Mouse (Mus musculus) fat pad, adult 2 months (tissue): ENCODE results near the gene Elp6.
"Not testable (repeated sequence)": the region's sequence is repeated elsewhere in the genome, so short reads cannot be mapped to it uniquely, and the experiment has no call there.

Experiments
- DNase-seq: peaks from one replicate; pipeline ENCODE4 v3.0.0-alpha.2; 2011; ENCODE audit warnings: low read depth, low spot score; ENCODE audit errors: extremely low read depth

The Elp6 gene

GRCm38 (mm10) chr9:110315904-110316303 lies 10.9 kb downstream of the Elp6 start:
- DNase-seq, result peak; percentile 89

- DNase-seq, result no peak
These were observed 11.5 kb downstream of the Elp6 start for GRCm38 (mm10) chr9:110316503-110316902.

GRCm38 (mm10) chr9:110320769-110321168 lies 15.8 kb downstream of the Elp6 start:
- DNase-seq, result no peak

- DNase-seq, result no peak
These were observed 18.0 kb downstream of the Elp6 start for GRCm38 (mm10) chr9:110322972-110323371.

GRCm38 (mm10) chr9:110324181-110324580 lies 19.2 kb downstream of the Elp6 start:
- no peak for DNase-seq

GRCm38 (mm10) chr9:110328178-110328577 lies 23.2 kb downstream of the Elp6 start:
- no peak for DNase-seq

GRCm38 (mm10) chr9:110328946-110329630 lies 24.1 kb downstream of the Elp6 start:
- DNase-seq, result no peak

GRCm38 (mm10) chr9:110329655-110330054 lies 24.7 kb downstream of the Elp6 start:
- no peak for DNase-seq

- no peak for DNase-seq
These were observed 25.4 kb downstream of the Elp6 start for GRCm38 (mm10) chr9:110330341-110330740.

- not testable (repeated sequence) for DNase-seq
These were observed 25.9 kb downstream of the Elp6 start for GRCm38 (mm10) chr9:110330913-110331312.

- no peak for DNase-seq
These were observed 28.3 kb downstream of the Elp6 start, which contains the start of gene Scap for GRCm38 (mm10) chr9:110333135-110333895. Scap (plus strand) TSS chr9:110333288.

GRCm38 (mm10) chr9:110333896-110334259 lies 28.9 kb downstream of the Elp6 start:
- no peak for DNase-seq

- DNase-seq, result peak; percentile 76
These were observed 29.9 kb downstream of the Elp6 start for GRCm38 (mm10) chr9:110334849-110335248.

GRCm38 (mm10) chr9:110340037-110340750 lies 35.2 kb downstream of the Elp6 start:
- no peak for DNase-seq

GRCm38 (mm10) chr9:110342008-110342407 lies 37.0 kb downstream of the Elp6 start:
- DNase-seq, result no peak

- no peak for DNase-seq
These were observed 38.8 kb downstream of the Elp6 start for GRCm38 (mm10) chr9:110343805-110344204.

GRCm38 (mm10) chr9:110345057-110345739 lies 40.2 kb downstream of the Elp6 start:
- no peak for DNase-seq

GRCm38 (mm10) chr9:110348899-110349298 lies 43.9 kb downstream of the Elp6 start:
- DNase-seq, result no peak

- peak; percentile 88 for DNase-seq
These were observed 45.2 kb downstream of the Elp6 start for GRCm38 (mm10) chr9:110350188-110350587.

GRCm38 (mm10) chr9:110350612-110351011 lies 45.6 kb downstream of the Elp6 start:
- DNase-seq, result peak; percentile 58

GRCm38 (mm10) chr9:110351350-110351749 lies 46.4 kb downstream of the Elp6 start:
- no peak for DNase-seq
